Mouse (Mus musculus) neural tube, embryonic 10.5 days (tissue): ENCODE measurements around the gene Stmn3.

ENCODE experiments used
- DNase-seq: peaks from one replicate; pipeline ENCODE4 v3.0.0-alpha.2; 2017; ENCODE audit warnings: low spot score; ENCODE audit errors: extremely low spot score

Gene Stmn3

DNA sequence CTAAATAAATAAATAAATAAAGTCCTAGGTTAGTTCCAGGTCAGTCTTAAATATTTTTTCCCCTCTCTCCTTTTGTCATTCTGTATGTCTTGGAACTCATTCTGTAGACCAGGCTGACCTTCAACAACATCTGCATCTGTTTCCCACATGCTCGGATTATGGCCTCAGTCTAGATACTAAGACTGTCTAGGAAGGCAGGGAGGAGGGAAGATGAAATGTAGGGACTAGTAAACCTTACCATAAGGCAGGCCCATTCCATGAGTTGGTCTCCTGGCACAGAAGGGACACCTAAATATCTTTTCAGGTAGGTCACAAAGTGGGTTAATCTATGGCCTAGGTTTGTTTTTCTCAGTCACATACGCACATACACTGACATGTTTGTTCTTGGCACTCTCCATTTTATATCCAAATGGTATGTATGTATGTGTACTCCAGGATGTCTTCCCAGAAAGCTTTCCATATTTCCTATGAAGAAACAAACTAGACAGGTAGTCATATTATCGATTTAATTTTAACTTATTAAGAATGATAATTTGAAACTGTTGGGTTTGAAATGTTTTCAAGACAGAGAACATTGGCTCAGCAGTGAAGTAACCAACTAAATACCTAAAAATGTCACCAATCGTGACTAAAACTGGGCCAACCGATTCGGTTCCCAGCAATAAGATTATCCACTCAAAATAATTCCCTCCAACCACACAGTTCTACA is 27.5 kb downstream of the Stmn3 start:
- DNase-seq: no peak

DNA sequence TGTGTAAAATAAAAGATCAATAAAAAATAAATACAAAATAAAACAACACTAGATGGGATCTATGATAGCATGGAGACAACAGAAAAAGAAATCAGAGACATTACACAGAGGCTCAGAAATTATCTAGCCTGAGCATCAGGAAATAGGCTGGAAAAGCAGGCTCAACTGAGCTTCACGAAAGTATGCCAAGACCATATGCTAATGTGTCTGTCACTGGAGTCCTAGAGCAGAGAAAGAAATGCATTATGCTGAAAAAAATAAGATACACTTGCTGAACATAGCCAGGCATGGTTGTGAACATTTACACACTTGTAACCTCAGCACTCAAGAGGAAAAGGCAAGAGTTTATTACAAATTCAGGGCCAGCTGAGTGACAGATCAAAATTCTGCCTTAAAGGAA is 34.3 kb downstream of the Stmn3 start:
- no peak for DNase-seq

DNA sequence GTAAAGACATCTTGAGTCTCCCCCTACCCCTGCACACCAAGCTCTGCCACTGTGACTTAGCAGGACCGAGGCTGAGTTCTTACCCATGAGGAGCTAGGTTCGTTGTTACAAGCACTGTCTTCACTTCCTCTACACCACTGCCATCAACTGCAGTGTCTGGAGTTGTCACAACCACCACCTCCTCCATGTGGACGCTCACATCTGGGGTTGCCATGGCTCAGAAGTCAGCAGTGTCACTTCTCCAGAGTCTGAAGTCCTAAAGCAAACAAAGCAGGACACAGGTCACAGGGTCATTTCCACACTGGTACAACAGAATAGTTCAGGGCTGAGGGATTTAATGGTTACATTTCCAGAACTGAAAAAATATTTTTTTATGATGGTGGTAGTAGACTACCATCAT is 36.4 kb downstream of the Stmn3 start:
- no peak for DNase-seq

DNA sequence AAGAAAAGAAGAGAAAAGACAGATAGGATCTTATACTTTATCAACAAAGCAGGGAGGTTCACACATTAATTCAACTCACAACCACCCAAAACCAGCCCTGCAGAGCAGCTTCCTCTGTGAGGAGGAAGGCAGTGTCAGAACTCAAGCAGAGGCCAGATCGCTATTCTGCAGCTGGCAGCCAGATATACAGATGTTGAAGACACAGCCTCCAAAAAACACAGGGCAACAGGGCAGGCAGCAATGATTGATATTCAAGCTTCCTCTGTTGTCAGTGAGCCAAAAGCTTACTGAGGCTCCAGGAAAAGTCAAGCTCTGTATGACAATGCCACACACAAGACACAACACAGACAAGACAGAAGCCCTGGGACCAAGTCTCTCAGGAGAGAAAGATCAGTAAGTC is 37.5 kb downstream of the Stmn3 start:
- no peak for DNase-seq

DNA sequence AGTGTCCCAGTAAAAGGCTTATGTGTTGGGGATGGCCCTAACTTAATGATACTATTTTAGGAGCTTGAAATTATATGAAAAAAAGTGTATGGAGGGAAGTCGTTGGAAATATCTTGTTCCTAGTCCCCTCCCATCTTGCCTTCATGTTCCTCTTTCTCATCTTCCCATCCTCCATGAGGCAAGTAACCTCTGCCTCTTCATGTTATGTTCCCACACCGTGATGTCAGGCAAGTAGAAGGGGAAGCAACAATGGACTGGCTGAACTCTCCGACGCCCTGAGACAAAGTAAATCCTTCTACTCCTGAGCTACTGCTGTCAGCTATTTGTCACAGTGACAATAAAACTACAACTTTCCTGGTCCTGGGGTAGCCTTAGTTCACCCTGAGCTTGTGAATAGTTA is 39.7 kb downstream of the Stmn3 start:
- no peak for DNase-seq

DNA sequence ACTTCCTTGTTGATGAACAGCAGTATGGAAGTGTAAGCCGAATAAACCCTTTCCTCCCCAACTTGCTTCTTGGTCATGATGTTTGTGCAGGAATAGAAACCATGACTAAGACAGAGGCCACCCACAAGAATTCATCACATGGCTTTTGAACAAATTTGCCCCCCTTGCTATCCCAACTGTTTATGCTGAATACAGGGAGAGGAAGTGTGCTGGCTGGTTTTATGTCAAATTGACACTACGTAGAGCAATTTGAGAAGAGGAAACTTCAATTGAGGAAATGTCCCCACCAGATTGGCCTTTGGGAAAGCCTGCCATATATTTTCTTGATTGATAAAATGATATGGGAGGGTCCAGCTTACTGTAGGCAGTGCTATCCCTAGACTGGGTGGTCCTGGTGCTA is 40.5 kb downstream of the Stmn3 start:
- DNase-seq: no peak

DNA sequence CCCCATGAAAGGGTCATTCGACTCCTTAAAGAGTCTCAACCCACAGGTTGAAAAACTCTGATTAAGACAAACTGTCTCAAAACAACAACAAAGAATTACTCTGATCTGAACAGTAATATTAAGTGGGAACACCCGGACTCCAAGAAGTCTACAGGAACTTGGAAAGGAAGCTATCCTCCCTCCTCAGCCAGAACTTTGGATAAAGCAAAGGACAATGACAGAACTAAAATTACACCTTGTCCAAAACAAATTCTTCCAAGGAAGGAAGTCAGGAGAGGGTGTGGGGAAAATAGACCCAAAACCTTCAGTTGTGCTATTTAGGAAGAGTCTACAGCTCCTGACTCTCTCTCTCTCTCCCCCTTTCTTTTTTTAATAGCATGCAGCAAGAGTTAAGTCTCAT is 42.2 kb downstream of the Stmn3 start:
- DNase-seq: no peak

DNA sequence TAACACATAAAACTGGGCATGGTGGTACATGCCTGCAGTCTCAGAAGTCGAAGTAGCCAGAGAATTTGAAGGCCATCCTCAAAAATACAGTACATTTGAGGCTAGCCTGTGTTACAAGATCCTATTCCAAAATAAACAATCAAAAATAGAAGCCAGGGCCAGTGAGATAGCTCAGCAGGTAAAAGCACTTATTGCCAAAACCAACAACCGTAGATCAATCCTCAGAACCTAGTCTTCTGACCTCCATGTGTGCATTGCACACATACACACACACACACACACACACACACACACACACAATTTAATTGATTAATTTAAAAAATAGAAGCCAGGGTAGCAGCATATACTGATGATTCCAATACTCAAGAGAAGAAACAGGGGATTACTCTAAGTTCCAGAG is 47.5 kb downstream of the Stmn3 start:
- DNase-seq: no peak
